Mouse (Mus musculus) heart, postnatal 0 days (tissue): ENCODE results near the gene Snx29.
A peak's percentile ranks its signal among the peaks of the same experiment; 100 is the strongest.

Experiments used
- CTCF ChIP-seq: IDR thresholded peaks from 2 replicates; pipeline ENCODE4 v1.5.1; 2016; ENCODE audit warnings: antibody characterized with exemption, control low read depth, low read depth
- EP300 ChIP-seq: IDR thresholded peaks from 2 replicates; pipeline ENCODE4 v1.6.1; 2016; ENCODE audit warnings: antibody characterized with exemption, low read depth

GRCm38 (mm10) chr16:11603667-11604422, 281.1 kb downstream of the Snx29 start:
- peak; percentile 77 for TF ChIP-seq CTCF
- no peak for TF ChIP-seq EP300
